Mouse (Mus musculus) thymus, adult 18-20 months (tissue): ENCODE results near the gene Clec10a.
"Not testable (repeated sequence)": the region's sequence is repeated elsewhere in the genome, so short reads cannot be mapped to it uniquely, and the experiment has no call there.

Experiments
- DNase-seq, 2 experiments: peaks; one replicate each; pipeline ENCODE4 v3.0.0; 2022; ENCODE audit warnings: mixed read lengths in 2 of 2

Clec10a gene

DNA sequence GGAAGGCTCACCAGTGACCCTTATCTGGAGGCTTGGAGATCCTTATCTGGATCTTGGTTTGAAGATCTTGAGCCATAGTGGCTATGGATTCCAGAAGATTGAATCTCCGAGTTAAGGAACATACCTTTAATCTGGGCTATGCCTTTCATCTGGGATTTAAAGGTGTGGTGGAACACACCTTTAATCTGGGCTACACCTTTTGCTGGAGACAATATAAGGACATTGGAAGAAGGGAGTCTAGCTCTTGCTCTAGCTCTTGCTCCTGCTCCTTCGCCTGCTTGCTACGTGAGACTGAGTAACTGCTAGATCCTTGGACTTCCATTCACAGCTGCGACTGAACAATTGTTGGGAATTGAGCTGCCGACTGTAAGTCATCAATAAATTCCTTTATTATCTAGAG lies at the start of gene Clec10a:
Clec10a (plus strand) TSS at position 301 of the 400 bp plus-strand sequence.
- DNase-seq = not testable (repeated sequence)

- DNase-seq = no peak
Observed at GRCm38 (mm10) chr11:70107085-70107484, 48.9 kb upstream of the Clec10a start.

DNA sequence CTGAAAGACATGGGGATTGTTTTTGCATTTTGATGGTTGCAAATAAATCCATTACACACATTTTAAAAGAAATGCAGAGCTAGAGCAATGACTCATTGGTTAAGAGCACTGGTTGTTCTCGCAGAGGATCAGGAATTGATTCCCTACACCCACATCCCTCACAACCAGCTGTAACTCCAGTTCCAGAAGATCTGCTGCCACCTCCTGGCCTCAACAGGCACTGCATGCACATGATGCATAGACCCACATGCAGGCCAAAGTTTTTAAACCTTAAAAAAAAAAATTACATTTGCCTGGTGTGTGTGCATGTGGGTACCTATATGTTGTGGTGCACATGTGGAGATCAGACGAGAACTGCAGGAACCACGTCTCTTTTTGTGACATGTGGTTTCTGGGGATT lies 45.9 kb upstream of the Clec10a start:
- DNase-seq = peak in 1 of 2 experiments; percentile 15

GRCm38 (mm10) chr11:70114562-70114961 lies 41.4 kb upstream of the Clec10a start:
- no peak for DNase-seq

GRCm38 (mm10) chr11:70115901-70116300 lies 40.1 kb upstream of the Clec10a start:
- no peak for DNase-seq

- no peak for DNase-seq
Observed at GRCm38 (mm10) chr11:70129926-70130379, 26.0 kb upstream of the Clec10a start, which contains the start of gene Mgl2. TSS of gene Mgl2 (plus strand) at chr11:70130329.

GRCm38 (mm10) chr11:70135001-70135400 lies 21.0 kb upstream of the Clec10a start:
- DNase-seq = not testable (repeated sequence)

- DNase-seq = not testable (repeated sequence)
Observed at GRCm38 (mm10) chr11:70135925-70136324, 20.1 kb upstream of the Clec10a start.

GRCm38 (mm10) chr11:70139171-70139570 lies 16.8 kb upstream of the Clec10a start:
- no peak for DNase-seq

GRCm38 (mm10) chr11:70151072-70151471 lies 4.9 kb upstream of the Clec10a start:
- no peak for DNase-seq

GRCm38 (mm10) chr11:70162336-70162735 lies 6.3 kb downstream of the Clec10a start:
- no peak for DNase-seq

DNA sequence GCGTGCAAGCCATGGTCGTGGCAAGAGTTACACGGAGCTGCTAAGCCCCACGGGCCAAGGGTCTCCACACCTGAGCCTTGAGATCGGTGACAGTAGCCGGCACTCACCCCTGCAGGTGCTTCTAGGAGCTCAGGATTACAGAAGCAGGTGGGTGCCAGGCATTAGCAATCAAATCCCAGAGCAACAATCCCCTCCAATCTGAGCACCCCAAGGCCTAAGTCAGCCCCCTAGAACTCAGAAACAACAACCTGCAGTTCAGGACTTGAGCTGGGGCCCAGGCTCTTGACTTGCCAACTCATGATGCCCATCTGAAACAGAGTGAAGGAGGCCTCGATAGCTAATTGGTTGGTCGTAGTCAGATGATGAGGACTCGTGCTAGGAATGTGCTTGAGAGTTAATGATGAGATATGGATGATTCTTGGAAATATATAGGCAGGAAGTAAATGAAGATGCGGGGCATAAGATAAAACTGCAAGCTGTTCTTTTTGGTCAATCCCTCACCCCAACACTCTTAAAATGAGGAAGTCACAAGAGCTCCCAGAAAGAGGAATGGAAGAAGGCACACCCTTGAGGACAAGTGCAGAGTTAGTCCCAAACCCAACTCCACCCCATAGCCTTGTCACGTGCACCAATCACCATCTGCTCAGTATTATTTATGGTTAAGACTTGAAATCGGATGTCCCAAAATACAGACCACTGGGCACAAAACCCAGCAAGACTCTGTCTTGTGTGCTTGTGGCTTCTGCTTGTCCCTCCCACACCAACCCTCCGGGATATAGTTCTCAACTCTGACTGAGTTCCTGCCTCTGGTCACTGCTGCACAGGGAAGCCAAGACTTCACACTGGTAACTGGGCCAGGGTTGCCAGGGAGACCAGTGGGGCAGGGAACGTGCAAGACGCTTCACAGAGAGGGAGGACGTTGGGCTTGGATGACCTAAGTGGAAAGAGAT lies 10.2 kb downstream of the Clec10a start:
- no peak for DNase-seq

GRCm38 (mm10) chr11:70168136-70168535 lies 12.1 kb downstream of the Clec10a start:
- DNase-seq = no peak

GRCm38 (mm10) chr11:70169471-70169870 lies 13.5 kb downstream of the Clec10a start:
- DNase-seq = not testable (repeated sequence)

- no peak for DNase-seq
Observed at GRCm38 (mm10) chr11:70170291-70170690, 14.3 kb downstream of the Clec10a start.

DNA sequence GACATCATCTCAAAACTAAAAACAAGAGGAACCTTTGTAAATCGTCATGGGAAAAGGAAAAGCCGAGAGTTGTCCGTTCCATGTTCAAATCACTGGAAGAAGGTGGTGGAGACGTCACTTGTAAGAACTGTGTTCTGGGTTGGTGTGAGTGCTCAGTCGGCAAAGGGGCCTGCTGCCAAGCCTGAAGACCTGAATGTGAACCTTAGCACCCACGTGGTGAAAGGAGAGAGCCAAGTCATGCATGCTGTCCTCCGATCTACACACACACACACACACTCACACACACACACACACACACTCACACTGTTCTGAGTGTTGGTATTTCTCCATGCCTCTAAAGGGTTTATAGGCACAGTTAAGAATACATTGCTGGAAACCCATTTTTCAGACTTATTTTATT lies 15.2 kb downstream of the Clec10a start:
- no peak for DNase-seq

GRCm38 (mm10) chr11:70171847-70172246 lies 15.8 kb downstream of the Clec10a start:
- peak in 1 of 2 experiments; percentile 11 for DNase-seq

GRCm38 (mm10) chr11:70172298-70172697 lies 16.3 kb downstream of the Clec10a start:
- DNase-seq = no peak

DNA sequence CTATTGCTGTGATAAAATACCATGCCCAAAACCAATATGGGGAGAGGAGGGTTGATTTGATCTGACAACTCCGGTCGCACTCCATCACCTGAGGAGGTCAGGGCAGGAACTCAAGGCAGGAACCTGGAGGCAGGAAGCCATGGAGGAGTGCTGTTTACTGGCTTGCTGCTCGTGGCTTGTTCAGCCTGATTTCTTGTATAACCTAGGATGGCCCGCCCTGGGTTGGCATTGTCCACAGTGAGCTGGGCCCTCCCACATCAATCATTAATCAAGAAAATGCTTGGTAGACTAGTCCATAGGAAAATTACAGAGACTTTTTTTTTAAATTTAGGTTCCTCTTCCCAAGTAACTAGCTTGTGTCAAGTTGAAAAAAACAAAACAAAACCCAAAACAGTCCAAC lies 18.5 kb downstream of the Clec10a start:
- DNase-seq = no peak

DNA sequence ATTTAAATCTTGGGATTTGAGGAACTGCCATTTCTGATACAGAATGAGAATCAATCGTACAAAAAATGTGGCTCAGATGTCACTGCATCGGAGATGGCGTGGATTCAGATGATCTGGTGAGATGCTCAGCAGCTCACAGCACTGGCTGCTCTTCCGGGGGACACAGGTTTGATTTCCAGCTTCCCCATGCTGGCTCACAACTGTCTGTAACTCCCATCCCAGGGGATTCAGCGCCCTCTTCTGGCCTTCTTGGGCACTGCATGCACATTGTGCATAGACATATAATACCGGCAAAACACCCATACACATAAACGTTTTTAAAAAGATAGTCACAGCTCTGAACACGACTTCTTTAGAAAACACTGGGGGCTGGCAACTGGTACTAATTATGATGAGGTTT lies 21.6 kb downstream of the Clec10a start:
- DNase-seq = no peak

GRCm38 (mm10) chr11:70178311-70178710 lies 22.3 kb downstream of the Clec10a start:
- no peak for DNase-seq

- DNase-seq = no peak
Observed at GRCm38 (mm10) chr11:70178756-70179155, 22.8 kb downstream of the Clec10a start.

- no peak for DNase-seq
Observed at GRCm38 (mm10) chr11:70179401-70179800, 23.4 kb downstream of the Clec10a start.

GRCm38 (mm10) chr11:70180496-70180895 lies 24.5 kb downstream of the Clec10a start:
- DNase-seq = no peak
